Mouse (Mus musculus) ovary, postnatal 14 days (tissue): ENCODE results near the gene Add1.

Experiments
- DNase-seq: peaks from one replicate; pipeline ENCODE4 v3.0.0; 2022; ENCODE audit warnings: low spot score

Gene Add1

GRCm38 (mm10) chr5:34608226-34608625 lies 34.8 kb downstream of the Add1 start:
- no peak for DNase-seq

- DNase-seq, result no peak
Measured at GRCm38 (mm10) chr5:34609966-34610365, 36.5 kb downstream of the Add1 start.

DNA sequence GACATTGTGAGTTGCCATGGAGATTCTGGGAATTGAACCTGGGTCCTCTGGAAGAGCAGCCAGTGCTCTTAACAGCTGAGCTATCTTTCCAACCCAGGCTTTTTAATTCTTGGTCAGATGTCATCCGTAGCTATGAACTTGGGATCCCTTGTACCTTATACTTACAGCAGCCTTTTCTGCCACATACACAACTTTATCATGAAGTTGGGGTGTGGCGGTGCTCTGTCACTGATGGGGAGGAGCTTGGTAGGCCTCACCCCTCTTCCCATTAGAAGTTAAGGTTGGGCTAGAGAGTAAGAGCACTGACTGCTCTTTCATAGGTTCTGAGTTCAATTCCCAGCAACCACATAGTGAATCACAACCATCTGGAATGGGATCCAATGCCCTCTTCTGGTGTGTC lies 59.5 kb downstream of the Add1 start:
- no peak for DNase-seq

- DNase-seq, result no peak
Measured at GRCm38 (mm10) chr5:34633641-34634040, 60.2 kb downstream of the Add1 start.

GRCm38 (mm10) chr5:34634746-34635400 lies 61.4 kb downstream of the Add1 start:
- no peak for DNase-seq

DNA sequence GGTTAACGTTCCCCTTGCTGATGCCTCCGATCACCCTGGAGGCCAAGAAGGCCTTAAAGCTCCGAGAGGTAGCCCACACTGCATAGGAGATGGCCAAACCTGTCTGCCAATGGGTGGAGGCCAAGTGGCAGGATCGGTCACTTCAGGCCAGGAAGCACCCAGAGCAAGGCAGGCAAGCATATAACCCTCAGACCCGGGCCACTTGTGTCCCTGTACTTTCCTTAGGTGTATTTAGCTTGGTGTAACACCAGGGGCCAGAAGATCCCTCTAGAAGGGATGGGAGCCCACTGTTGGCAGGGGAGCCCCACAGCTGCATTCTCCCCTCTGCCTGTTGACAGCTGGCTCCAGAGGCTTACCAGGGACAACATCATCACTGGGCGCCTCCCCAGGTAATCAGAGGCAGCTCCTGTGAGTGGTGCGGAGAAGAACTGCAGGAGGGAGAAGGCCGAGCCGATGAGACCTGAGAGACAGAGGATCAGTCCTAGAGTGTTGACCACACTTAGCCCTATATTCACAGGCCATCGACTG lies 62.3 kb downstream of the Add1 start:
- no peak for DNase-seq

DNA sequence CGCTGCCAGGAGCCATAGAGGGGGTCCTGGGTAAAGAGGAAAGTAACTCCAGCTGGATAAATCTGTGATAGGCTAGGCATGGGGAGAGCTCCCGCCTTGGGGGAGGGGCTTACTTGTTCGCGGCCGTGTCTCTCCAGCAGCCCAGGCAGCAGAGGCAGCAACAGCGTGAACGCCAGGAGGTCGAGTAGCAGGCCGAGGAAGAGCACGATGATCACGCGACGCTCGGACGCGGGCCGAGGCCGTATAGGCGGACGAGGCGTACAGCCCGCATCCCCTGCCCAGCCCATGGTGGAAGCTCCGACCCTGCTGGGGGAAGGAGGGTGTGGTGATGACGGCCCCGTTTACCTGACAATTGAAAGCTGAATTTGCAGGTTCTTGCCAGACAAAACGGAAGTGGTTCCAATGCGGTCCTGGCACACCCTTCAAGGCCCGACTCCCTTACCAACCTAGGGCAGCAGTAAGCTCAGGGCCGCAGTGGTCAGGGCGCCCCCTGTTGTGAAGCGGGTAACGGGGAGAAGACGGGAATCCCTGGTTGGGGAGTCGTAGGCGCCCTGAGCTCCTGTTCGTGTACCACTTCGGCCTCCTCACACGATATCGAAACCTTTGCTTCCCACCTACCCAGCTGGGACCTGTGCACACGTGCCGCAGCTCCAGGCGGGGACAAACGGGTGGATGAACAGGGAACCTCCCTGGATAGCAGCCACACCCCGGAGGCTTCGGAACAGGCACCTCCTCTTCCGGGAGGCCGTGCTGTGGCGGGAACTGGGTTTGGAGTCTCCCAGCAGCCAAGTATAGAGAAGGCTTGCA lies 63.2 kb downstream of the Add1 start, which contains the start of gene Mfsd10:
Gene Mfsd10, minus strand, starts transcription at position 732 of the 807 bp plus-strand sequence.
- peak; percentile 65 for DNase-seq

GRCm38 (mm10) chr5:34637591-34638156 lies 64.2 kb downstream of the Add1 start:
- no peak for DNase-seq

GRCm38 (mm10) chr5:34641991-34642390 lies 68.5 kb downstream of the Add1 start:
- no peak for DNase-seq

DNA sequence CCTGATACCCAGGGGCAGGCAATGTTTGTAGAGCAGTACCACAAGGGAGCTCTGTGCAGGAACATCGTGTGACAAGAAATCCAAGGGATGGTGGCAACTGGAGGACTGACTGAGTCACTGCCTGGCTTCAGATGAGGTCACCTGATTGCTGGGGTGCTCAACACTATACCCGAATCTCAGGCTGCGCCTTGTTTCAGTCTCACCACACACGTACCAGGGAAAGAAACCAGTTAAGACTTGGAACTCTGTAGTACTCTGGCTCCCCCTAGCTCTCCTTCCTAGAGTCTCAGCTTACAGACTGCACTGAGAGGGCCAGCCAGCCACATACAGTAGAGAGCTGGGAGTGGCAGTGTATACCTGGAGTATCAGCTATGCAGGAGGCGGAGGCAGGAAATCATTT lies 69.5 kb downstream of the Add1 start:
- DNase-seq, result no peak

DNA sequence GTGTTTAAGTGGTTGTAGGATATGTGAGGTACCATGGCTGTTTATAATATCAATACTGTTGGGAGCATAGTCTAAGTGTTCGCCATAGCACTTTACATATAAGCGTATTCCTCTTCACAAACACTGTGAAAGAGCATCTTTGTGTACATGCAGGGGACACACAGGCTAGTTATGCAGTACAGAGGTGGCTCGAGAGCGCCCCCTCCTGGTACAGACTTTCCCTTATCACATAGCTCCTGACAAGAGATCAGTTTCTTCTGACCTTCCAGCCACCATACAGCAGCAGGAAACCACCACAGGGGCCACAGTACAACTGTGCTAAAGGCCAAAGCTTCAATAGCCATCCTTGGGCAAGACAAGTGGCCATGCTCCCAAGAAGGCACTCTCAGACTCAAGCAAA lies 74.1 kb downstream of the Add1 start:
- no peak for DNase-seq

DNA sequence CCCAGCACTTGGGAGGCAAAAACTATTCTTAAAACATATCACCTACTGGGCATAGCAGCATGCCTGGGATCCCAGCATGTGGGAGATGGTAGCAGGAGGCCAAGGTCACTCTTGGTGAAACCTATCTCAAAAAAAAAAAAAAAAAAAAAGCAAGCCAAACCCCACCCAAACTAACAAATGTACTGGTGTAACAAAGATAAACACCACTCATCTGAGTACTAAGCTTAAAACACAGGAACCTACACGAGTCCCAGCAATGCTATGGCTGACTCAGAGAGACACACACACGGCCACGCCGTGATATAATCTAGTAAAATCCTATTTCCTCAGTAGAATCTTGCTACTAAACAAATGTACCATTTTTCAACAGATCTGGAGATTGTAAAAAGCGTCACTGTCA lies 79.5 kb downstream of the Add1 start:
- DNase-seq, result no peak

- DNase-seq, result no peak
Measured at GRCm38 (mm10) chr5:34654881-34655280, 81.4 kb downstream of the Add1 start.

- no peak for DNase-seq
Measured at GRCm38 (mm10) chr5:34657556-34657955, 84.1 kb downstream of the Add1 start.

DNA sequence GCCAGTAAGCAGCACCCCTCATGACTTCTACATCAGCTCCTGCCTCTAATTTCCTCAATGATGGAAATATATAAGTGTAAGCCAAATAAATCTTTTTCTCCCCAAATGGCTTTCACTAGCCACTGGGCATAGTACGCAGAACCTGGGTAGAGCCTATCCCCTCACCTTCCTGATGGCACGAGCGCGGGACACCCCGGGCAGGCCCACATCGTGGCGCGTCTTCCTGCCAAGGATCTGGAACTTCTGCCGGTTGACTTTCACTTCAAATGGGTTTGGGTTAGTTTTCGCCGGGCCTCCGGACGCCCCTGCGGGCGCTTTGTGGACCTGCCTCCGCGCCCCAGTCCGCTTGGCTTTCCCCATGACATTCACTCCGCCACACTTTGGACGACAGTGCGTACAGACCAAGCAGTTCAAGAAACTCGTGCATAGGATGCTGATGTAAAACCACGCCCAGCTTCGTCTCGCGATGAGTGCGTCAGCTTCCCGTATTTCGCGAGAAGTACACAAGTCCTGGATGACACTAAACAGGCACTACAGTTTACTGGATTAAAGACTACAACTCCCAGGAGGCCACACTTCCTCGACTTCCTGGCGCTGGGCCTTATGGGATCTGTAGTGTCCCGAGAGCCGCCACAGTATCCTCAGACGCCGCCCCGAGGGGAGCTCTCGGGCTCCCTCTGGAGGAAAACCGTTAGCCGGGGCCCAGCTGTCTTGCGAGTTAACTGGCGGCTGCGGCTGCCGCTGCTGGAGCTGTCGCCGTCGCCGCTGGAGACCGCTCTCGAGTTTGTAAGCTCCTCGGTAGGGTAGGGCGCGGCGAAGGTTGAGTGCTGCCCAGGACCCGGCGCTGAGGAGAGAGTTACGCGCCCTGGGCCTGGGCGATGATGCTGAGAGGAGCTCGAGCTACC lies 86.5 kb downstream of the Add1 start, which contains the start of the genes Nop14 and Grk4:
Gene Nop14, minus strand, starts transcription at position 463 of the 905 bp plus-strand sequence.
Gene Grk4, plus strand, starts transcription at position 694 of the 905 bp plus-strand sequence.
- DNase-seq, result peak; percentile 97

DNA sequence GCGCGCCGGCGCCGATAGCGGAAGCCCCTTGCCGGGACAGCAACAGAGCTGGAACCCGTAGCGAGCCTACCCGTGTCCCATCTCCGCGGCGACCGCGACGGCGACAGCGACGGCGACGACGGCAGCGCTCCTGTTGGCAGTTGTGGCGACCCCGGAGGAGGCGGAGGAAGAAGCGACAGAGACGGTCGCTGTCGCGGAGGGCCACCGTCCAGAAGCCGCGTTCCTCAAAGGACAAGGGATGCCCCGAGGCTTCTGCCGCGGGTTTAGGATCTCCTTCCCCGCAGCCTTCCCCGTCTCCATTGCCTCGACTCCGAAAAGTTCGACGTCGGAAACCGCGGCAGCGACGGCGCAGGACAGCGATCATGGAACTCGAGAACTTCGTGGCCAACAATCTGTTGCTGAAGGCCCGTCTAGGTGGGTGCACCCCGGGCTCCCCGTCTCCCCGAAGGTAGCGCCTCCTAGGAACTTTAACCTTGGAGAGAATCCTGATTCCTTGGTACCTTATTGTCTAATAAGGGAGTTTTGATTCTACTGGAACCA lies 87.2 kb downstream of the Add1 start:
- no peak for DNase-seq

- no peak for DNase-seq
Measured at GRCm38 (mm10) chr5:34661909-34662308, 88.4 kb downstream of the Add1 start.

GRCm38 (mm10) chr5:34663231-34663630 lies 89.8 kb downstream of the Add1 start:
- DNase-seq, result no peak

DNA sequence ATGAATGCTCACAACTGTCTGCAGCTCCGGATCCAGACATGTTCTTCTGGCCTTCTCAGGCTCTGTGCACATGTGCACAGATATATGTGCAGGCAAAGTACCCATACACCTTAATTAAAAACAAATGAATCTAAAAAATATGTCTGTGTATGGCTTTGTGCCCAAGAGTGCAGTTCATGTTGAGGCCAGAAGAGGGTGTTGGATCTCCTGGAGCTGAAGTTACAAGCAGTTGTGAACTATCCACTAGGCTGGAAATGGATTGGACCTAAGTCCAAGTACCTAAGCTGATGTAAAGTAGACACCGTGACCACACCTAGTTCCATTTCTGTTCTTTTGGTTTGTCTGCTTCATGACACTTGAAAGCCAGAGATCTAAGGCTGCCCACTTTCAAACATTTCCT lies 96.0 kb downstream of the Add1 start:
- DNase-seq, result no peak

DNA sequence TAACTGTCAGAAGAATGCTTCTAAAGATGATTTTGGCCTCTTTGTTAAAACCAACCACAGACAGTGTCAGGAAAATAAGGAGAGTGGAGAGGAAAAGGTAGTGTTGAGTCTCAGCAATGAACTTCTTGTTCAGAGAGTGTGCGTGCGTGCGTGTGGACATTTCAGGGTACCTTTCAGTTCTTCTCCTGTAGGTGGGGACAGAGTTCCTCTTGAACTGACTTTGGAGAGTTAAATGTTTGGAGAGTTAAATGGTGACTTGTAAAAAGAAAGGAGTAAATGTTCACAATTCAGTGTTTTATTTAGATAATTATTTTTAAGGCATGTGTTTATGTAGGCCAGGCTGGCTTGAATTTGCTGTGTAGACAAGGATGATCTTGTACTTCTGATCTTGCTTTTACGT lies 96.8 kb downstream of the Add1 start:
- DNase-seq, result no peak
